Mouse (Mus musculus) testis, postnatal 14 days (tissue): Measurements from ENCODE around the gene 2310007B03Rik.
"Not testable (repeated sequence)": the region's sequence is repeated elsewhere in the genome, so short reads cannot be mapped to it uniquely, and the experiment has no call there.

Experiments
- DNase-seq: peaks from one replicate; pipeline ENCODE4 v3.0.0; 2021; ENCODE audit warnings: low spot score

2310007B03Rik gene

DNA sequence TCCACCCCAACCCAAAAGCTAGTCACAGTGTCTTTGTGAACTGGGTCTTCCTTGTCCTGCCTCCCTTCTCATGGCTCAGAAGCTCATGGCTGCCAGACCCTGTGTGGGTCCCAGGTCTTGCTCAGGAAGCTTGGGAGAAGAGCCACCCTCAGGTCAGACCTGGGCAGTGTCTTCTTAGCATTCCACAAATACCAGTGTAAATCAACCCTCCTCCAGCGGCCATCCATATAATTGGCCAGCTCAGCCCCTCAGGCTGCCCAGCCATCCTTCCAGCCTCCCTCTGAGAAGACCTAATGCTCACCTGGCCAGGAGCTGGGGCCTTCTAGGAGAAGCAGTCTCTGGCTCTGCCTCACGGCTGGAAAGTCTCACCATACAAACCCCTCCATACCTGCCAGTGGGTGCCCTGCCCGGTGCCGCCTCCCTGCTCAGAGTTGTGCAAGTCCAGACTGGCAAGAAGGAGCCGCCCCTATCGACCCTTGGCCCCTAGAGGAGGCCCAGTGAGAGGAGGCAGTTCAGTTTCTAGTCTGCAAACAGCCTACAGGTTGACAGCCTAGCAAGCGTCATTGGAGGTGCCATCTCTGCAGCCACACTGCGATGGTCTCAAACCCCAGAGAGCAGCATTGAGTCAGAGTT, at the start of gene 2310007B03Rik:
2310007B03Rik (minus strand) TSS at position 448 of the 633 bp plus-strand sequence.
- DNase-seq, result no peak

DNA sequence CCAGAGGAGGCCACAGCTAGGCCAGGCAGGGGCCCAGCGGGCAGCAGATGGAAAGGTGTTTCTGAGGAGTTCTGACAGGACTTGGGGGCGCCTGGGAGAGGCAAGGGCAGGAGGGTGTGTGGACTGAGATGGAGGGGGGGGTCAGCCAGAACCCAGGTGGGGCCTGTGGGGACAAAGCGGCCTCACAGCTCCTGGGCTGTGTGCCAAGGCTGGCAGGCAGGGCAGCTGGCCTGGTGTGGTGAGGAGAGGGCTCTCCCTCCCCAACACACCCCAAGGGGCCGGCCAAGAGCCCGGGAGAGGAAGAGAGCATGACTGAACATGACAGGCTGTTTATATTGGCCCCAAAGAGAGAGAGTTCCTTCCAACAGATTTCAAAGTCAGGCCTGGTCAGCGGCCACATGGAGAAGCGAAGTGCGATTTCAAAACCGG, 49.5 kb upstream of the 2310007B03Rik start:
- peak; percentile 48 for DNase-seq

GRCm38 (mm10) chr1:93207536-93208064, 46.9 kb upstream of the 2310007B03Rik start:
- DNase-seq, result no peak

- no peak for DNase-seq
These were observed 45.7 kb upstream of the 2310007B03Rik start for GRCm38 (mm10) chr1:93206277-93206970.

DNA sequence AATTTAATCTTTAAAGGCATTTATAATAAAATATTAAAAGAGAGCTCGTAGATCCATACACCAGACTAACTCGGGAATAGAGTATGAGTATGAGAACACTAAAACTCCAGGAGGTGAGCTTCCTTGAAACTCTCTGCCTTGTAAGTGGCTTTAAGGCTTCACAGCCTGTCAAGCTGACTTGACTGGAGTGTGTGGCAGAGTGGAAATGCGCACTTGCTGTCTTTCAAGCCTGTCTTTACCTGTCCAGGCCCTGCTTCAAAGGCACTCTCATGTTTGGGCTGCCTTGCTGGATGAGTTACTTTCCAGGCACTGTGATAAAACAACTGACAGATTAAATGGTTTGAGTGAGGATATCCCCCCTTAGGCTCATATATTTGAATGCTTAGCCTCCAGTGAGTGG, 37.2 kb upstream of the 2310007B03Rik start:
- no peak for DNase-seq

DNA sequence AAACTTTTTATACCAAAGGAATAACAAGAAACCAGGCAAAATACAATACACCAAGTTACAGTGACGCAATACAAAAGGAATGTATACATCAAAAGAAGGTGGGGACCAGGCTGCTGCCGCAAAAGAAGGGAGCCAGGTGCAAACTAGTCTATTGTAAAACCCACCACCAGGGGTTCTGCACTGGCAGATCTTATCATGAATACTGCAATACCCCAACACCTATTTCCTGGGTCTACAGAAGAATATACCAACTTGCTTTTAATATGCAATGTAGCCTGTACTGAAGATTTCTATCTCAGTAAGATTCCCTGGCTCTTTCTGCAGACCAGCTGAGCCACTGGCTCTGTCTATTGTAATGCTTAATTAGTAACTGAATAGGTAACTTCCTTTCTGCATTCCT, 36.7 kb upstream of the 2310007B03Rik start:
- DNase-seq, result not testable (repeated sequence)

GRCm38 (mm10) chr1:93194961-93195360, 34.2 kb upstream of the 2310007B03Rik start:
- no peak for DNase-seq

GRCm38 (mm10) chr1:93190726-93191305, 30.1 kb upstream of the 2310007B03Rik start:
- DNase-seq, result no peak

- DNase-seq, result no peak
These were observed 23.5 kb upstream of the 2310007B03Rik start for GRCm38 (mm10) chr1:93184071-93184828.

DNA sequence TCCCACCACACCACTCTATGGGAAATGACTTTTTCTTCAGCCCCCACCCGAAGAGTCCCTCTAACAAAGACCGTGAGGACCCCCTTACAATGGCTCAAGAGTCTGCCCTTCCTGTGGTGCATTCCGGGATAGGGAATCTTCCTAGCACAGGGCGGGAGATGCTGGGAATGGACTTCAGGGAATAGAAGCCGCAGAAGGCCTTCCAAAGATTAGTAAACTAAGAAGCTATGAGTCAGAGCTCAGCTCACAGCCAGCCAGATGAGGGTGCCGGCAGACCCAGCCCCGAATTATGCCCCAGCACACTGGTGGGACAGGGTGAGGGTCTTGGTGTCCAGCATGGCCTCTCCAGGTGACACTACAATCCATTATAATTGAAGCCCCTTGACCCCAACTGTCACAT, 21.5 kb upstream of the 2310007B03Rik start:
- no peak for DNase-seq

DNA sequence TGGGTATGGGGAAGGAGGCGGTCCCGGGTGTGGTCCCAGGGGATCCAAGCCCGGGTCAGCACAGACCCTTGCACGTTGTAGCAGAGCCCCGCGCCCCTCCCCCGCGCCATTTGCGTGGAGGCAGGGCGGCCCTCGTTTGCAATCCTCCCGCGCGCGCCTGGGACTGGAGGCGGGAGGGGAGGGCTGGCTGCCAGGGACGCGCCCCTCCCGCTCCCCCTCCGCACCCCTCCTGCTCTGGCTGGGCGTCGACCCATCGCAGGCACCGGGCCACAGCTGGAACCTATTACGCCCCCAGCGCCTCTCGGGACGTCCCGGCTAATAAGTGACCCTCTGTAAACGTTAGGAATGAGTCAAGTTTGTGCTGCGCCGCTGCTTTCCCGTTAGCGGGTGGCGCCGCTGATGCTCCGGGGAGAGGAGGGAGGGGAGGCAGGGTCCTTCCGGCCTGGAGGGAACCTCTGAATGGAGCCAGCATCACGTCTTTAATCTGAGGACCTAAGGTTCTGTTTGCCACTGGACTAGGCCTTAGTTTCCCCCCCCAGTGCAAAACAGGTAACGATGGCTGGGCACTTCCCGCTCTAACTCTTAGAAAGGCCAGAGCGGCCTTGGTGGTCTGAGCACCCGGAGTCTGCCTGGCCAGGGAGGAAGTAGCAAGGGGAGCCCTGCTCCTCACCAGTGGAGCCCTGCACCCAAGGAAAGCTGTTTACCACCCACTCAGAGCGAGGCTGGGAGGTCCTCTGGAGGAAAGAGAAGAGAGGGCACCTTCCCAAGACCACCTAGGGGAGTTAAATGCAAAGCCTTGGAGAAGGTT, 16.0 kb upstream of the 2310007B03Rik start:
- DNase-seq, result peak; percentile 57

GRCm38 (mm10) chr1:93175849-93176248, 15.1 kb upstream of the 2310007B03Rik start:
- DNase-seq, result no peak

- peak; percentile 69 for DNase-seq
These were observed 13.7 kb upstream of the 2310007B03Rik start for GRCm38 (mm10) chr1:93174399-93174798.

DNA sequence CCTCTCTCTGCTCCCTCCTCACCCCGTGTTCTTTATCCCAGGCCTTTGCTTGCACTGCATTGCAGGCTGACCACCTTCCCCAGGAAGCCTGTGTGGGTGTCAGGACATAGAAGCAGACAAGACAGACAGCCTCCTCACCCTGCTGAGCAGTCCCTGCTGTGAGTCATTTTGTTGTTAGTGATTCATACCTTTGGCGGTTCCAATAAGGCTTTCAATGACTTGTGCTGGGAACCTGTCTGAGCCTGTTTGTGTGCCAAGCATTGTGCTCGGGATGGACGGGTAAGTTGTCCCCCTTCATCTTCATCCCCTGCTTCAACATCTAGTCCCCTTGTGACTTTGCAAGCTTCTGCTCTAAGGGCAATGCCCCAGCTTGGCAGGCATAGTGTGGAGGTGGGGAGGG, 12.9 kb upstream of the 2310007B03Rik start:
- no peak for DNase-seq

- DNase-seq, result no peak
These were observed 7.6 kb upstream of the 2310007B03Rik start, which contains the start of gene Crocc2 for GRCm38 (mm10) chr1:93168295-93168775. Crocc2 (plus strand) TSS chr1:93168725.

- DNase-seq, result no peak
These were observed 5.8 kb upstream of the 2310007B03Rik start for GRCm38 (mm10) chr1:93166346-93167079.

GRCm38 (mm10) chr1:93165447-93165846, 4.7 kb upstream of the 2310007B03Rik start:
- DNase-seq, result no peak

DNA sequence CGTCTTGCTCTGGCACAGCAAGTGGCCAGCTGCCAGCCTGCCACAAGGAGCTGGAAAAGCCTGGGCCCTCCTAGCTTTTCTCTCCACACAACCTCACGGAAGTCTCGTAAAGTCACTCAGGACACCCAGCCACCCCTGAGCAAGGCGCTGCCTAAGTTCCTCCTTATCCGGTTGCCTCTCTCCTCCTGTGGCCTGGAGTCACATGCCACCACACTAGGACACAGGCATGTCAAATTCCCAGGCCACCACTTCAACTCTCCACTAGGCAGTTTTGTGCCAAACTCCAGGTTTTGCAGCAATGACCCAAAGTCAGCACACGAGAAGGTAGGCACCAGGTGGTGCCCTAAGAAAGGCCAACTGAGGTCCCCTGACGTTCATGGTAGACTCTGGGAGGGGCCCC, 1.8 kb upstream of the 2310007B03Rik start:
- DNase-seq, result no peak

DNA sequence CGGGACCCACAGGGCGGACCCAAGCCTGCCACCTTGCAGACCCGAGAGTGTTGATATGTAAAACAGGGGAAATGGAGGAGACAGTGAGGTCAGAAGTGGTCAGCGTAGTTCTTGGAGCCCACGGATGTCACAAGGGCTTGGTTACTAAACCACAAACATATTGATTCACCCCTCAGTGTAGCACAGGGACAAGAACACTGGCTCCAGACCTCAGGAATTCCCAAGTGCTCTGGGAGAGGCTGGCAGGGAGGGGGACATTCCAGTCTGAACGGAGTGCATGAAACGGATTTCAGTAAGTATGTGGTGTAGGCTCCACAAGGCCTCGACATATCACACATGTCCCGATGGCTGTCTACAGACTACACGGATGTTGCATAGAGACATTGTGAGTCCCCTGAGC, 1.2 kb upstream of the 2310007B03Rik start:
- no peak for DNase-seq

DNA sequence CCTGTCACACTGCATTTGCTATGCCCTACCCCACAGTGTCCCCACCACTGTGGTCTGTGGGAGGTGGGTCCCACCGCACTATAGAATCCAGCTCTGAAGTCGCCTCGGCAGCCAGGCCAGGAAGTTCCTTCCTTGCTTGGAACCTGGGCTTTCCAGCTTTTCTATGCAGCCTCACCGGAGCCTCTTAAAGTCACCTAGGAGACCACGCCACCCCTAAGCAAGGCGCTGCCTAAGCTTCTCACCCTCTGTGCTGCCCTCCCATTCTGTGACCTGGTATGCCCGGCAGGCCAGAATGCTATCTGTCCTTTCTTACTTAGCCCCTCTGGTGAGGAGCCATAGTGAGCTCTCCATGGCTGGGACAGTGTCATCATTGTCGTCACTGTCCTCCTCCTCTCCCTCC, 602 bp upstream of the 2310007B03Rik start:
- DNase-seq, result no peak
